ENCODE assay signal across 8 mouse cellular contexts in the genomic region with DNA sequence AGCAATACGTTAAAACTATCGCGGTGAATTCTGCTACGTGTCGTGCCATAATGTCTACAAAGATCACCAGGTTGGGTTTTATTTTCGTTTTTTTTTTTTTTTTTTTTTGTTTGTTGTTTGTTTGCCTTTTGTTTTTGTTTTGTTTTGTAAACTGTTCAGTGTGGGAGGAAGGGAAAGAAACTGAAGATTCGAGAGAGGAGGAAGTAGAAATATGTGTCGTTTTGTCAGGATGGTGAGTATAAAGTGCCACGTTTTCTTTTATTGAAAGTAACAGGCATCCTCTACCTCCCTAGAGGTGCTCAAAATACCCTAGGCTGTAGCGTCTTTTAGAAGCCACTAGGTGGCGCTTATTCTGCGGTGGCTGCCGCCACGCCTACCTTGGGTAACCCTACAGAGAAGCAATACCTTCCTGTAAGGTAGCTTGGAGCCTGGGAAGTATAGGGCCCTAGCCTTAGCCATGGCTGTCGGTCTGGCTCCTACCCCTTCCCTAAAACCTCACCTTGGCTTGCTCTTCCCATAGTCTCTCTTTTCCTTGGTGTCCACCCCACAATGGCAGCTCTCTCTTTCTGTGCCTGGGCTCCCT.
A peak's percentile ranks its signal among the peaks of the same experiment; 100 is the strongest.
DNase-seq lines count a peak whose midpoint lies in the region; ATAC-seq lines count a peak whose summit lies in the region.

No protein-coding gene starts in this region.

- H3K9me3 ChIP-seq in embryonic facial prominence, embryonic 11.5 days (replicated peaks; ENCODE audit: control insufficient read depth, low read length) = no peaks in the 10 kb centered on the region
- H3K9me3 ChIP-seq in embryonic facial prominence, embryonic 10.5 days = no peaks in the 10 kb centered on the region
- H3K9me3 ChIP-seq in midbrain, embryonic 13.5 days = no peaks in the 10 kb centered on the region
- no peaks in the 10 kb centered on the region for H3K9me3 ChIP-seq in midbrain, embryonic 15.5 days

- H3K9ac ChIP-seq in embryonic facial prominence, embryonic 11.5 days (replicated peaks; ENCODE audit: low read length) = no peak overlapping the region
- H3K9ac ChIP-seq in midbrain, embryonic 13.5 days (replicated peaks) = no peak overlapping the region
- no peak overlapping the region for H3K9ac ChIP-seq in midbrain, embryonic 15.5 days

- no peaks in the 10 kb centered on the region for H3K4me1 ChIP-seq in embryonic facial prominence, embryonic 11.5 days (ENCODE audit: control insufficient read depth, insufficient read depth, low read length)
- 0 out of 2 replicates have a peak, but pooled peaks cover 5% of the 10 kb centered on the region for H3K4me1 ChIP-seq in embryonic facial prominence, embryonic 10.5 days
- peaks cover 16% of the 10 kb centered on the region for H3K4me1 ChIP-seq in midbrain, embryonic 13.5 days (replicated peaks)
- peaks cover 13% of the 10 kb centered on the region for H3K4me1 ChIP-seq in midbrain, embryonic 15.5 days

- no peaks in the 10 kb centered on the region for H3K27me3 ChIP-seq in embryonic facial prominence, embryonic 11.5 days (ENCODE audit: control insufficient read depth, insufficient read depth, low read length)
- H3K27me3 ChIP-seq in embryonic facial prominence, embryonic 10.5 days (replicated peaks; ENCODE audit: low read depth, poor library complexity, severe bottlenecking) = no peaks in the 10 kb centered on the region
- no peaks in the 10 kb centered on the region for H3K27me3 ChIP-seq in midbrain, embryonic 13.5 days
- no peaks in the 10 kb centered on the region for H3K27me3 ChIP-seq in midbrain, embryonic 15.5 days (replicated peaks)

- no peak overlapping the region for H3K4me3 ChIP-seq in embryonic facial prominence, embryonic 11.5 days (ENCODE audit: low read depth, low read length)
- H3K4me3 ChIP-seq in embryonic facial prominence, embryonic 10.5 days = no peak overlapping the region
- no peak overlapping the region for H3K4me3 ChIP-seq in midbrain, embryonic 13.5 days (replicated peaks)
- H3K4me3 ChIP-seq in midbrain, embryonic 15.5 days = no peak overlapping the region

- no peak overlapping the region for H3K4me2 ChIP-seq in embryonic facial prominence, embryonic 11.5 days (ENCODE audit: low read depth, low read length)
- no peak overlapping the region for H3K4me2 ChIP-seq in midbrain, embryonic 13.5 days (replicated peaks)
- no peak overlapping the region for H3K4me2 ChIP-seq in midbrain, embryonic 15.5 days

- no peaks in the 10 kb centered on the region for H3K36me3 ChIP-seq in embryonic facial prominence, embryonic 11.5 days (replicated peaks; ENCODE audit: control insufficient read depth, insufficient read depth, low read depth, low read length)
- no peaks in the 10 kb centered on the region for H3K36me3 ChIP-seq in embryonic facial prominence, embryonic 10.5 days (replicated peaks)
- no peaks in the 10 kb centered on the region for H3K36me3 ChIP-seq in midbrain, embryonic 13.5 days
- H3K36me3 ChIP-seq in midbrain, embryonic 15.5 days (replicated peaks) = no peaks in the 10 kb centered on the region

- WGBS in embryonic facial prominence, embryonic 11.5 days = 27% methylated on average over 15 of the region's 15 CpGs
- 30% methylated on average over 15 of the region's 15 CpGs for WGBS in embryonic facial prominence, embryonic 10.5 days
- 32% methylated on average over 15 of the region's 15 CpGs for WGBS in midbrain, embryonic 13.5 days
- WGBS in midbrain, embryonic 15.5 days = 33% methylated on average over 15 of the region's 15 CpGs

- H3K27ac ChIP-seq in embryonic facial prominence, embryonic 11.5 days (replicated peaks; ENCODE audit: low read depth, low read length) = no peak overlapping the region
- H3K27ac ChIP-seq in embryonic facial prominence, embryonic 10.5 days (replicated peaks) = no peak overlapping the region
- no peak overlapping the region for H3K27ac ChIP-seq in midbrain, embryonic 13.5 days
- no peak overlapping the region for H3K27ac ChIP-seq in midbrain, embryonic 15.5 days

- no peak for ATAC-seq in embryonic facial prominence, embryonic 11.5 days (replicated peaks; ENCODE audit: insufficient number of reproducible peaks, low FRiP score, low TSS enrichment, low read depth)
- 0 out of 2 replicates have a peak, but pooled peaks have one; percentile 28 for ATAC-seq in midbrain, embryonic 13.5 days
- ATAC-seq in midbrain, embryonic 15.5 days (replicated peaks) = no peak; the same call in 1 of the 2 replicates
- ATAC-seq in common myeloid progenitor, adult 5-6 weeks (replicated peaks; ENCODE audit: low read depth, poor library complexity, severe bottlenecking) = peak; percentile 94
- peak; percentile 85; the same call in 1 of the 2 replicates for ATAC-seq in neutrophil, adult 5-6 weeks (ENCODE audit: extremely low read depth, insufficient number of reproducible peaks, low FRiP score, poor library complexity, severe bottlenecking)

- peak; percentile 66 for DNase-seq in embryonic facial prominence, embryonic 11.5 days (ENCODE audit: low spot score)
- DNase-seq in embryonic facial prominence, embryonic 10.5 days (ENCODE audit: low spot score) = no peak
- no peak for DNase-seq in neural tube, embryonic 10.5 days (ENCODE audit: extremely low spot score, low spot score)
- DNase-seq in layer of hippocampus, postnatal 36 days = no peak

Comparison
In these comparisons a context has a peak if more than half of its experiments do, and no peak if none do; other contexts are left out.
1. ATAC-seq: peak in midbrain, embryonic 13.5 days (single experiment), common myeloid progenitor, adult 5-6 weeks (single experiment) and neutrophil, adult 5-6 weeks (single experiment); none in embryonic facial prominence, embryonic 11.5 days (single experiment) and midbrain, embryonic 15.5 days (single experiment).